Mouse (Mus musculus) limb, embryonic 12.5 days (tissue): Measurements from ENCODE around the gene Tnnt3. TPM values are rescaled to one million over a fixed set of nuclear protein-coding genes. Genes with fewer than 3 reads are reported as not detected.

Experiments
- ATAC-seq: fragments of 200-750 bp; cut with Nextera tagmentation; 2 replicates; pipeline ENCODE4 v1.8.0; 2017; ENCODE audit warnings: low read depth, moderate TSS enrichment; ENCODE audit not compliant: insufficient number of reproducible peaks, insufficient read depth, low FRiP score, low TSS enrichment
- H3K27ac ChIP-seq: fragments of 300-500 bp; sonication (generic); 2 replicates; pipeline ENCODE4 v1.5.1; 2016; ENCODE audit warnings: mild to moderate bottlenecking, moderate library complexity
- H3K27me3 ChIP-seq: fragments of 300-500 bp; sonication (generic); 2 replicates; pipeline ENCODE4 v1.6.1; 2016; ENCODE audit warnings: mild to moderate bottlenecking, moderate library complexity
- H3K36me3 ChIP-seq: fragments of 300-500 bp; sonication (generic); 2 replicates; pipeline ENCODE4 v1.6.1; 2016; ENCODE audit warnings: mild to moderate bottlenecking, moderate library complexity
- H3K4me1 ChIP-seq: fragments of 300-500 bp; sonication (generic); replicated peaks from 2 replicates; pipeline ENCODE4 v1.6.1; 2016
- H3K4me2 ChIP-seq: fragments of 300-500 bp; sonication (generic); 2 replicates; pipeline ENCODE4 v1.6.1; 2016; ENCODE audit warnings: mild to moderate bottlenecking, moderate library complexity
- H3K4me3 ChIP-seq: fragments of 300-500 bp; sonication (generic); replicated peaks from 2 replicates; pipeline ENCODE4 v1.5.1; 2016; ENCODE audit warnings: mild to moderate bottlenecking
- H3K9ac ChIP-seq: fragments of 300-500 bp; sonication (generic); replicated peaks from 2 replicates; pipeline ENCODE4 v1.6.1; 2016; ENCODE audit warnings: mild to moderate bottlenecking, moderate library complexity
- H3K9me3 ChIP-seq: fragments of 300-500 bp; sonication (generic); 2 replicates; pipeline ENCODE4 v1.6.1; 2016; ENCODE audit warnings: mild to moderate bottlenecking, moderate library complexity
- WGBS: fragments of 180-500 bp; shearing (Covaris S2); methylation state at CpG from one replicate; pipeline ENCODE4 v1.1.7; 2016; 5-methylcytosine and 5-hydroxymethylcytosine counted together
- polyA plus RNA-seq: library from polyadenylated mRNA; unstranded; fragments of >200 nt; fragmentation: Nextera tagmentation; extraction: Ambion mirVana; gene quantifications from 2 replicates; pipeline ENCODE4 v1.2.1, GENCODE M21; 2016

Gene Tnnt3
- polyA plus RNA-seq, 1 experiment from 2014 or later = 14.3 TPM

DNA sequence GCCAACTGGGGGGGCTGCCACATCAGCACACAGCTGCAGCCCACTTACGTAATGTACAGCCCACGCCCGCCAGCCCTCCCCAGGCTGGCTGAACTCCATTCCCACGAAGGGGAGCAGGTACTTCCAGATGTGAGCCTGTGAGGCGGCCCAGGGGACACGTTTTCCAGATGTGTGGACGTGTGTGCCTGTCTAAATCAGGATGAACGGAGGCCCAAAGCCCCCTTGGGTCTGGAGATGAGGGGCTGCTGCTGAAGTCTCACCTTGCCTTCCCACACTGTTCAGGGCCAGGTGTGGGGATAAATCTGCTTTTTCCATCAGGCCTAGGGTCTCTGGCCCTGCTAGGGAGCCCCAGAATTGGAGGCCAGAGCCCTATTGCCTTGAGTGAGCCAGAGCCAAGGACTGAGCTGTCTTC, 11.9 kb upstream of the Tnnt3 start:
- Histone ChIP-seq H3K27me3 (no peaks in the 10 kb centered on the region), H3K9me3 (no peaks in the 10 kb centered on the region), H3K9ac (no peak overlapping the region), H3K36me3 (peaks cover 33% of the 10 kb centered on the region), H3K4me2 (peak overlapping the region; percentile 2; the same call in 1 of the 2 replicates), H3K4me3 (no peak overlapping the region), H3K4me1 (peaks cover 73% of the 10 kb centered on the region), H3K27ac (peak overlapping the region; percentile 93)
- WGBS = 28% methylated on average over 8 of the region's 8 CpGs
- ATAC-seq = peak; percentile 51

DNA sequence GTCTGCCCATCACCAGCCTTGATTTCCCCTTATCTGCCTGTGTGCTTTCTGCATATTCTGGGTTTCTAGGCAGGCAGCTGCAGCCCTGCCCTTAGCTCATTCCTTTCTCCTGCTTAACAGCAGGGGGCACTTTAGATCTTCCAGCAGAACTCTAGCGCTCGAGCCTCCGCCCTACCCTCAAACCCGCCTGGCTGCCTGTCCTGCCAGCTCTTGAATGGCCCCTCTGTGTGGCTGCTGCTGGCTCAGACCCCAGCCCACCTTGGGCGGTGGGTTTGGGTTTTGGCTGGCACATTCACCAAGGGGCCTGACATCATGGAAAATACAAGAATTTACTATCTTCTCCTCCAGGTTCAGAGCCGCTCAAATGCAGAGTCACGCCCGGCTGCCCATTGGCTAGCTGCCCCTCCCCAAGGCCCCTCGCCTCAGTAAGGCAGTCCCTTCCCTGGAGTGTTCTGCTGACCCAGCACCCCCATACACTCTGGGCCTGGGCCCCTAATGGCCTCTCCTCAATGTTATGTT, 11.2 kb upstream of the Tnnt3 start:
- Histone ChIP-seq H3K9me3 (no peaks in the 10 kb centered on the region), H3K36me3 (peaks cover 39% of the 10 kb centered on the region), H3K9ac (no peak overlapping the region), H3K4me3 (no peak overlapping the region), H3K4me2 (0 out of 2 replicates have a peak overlapping the region, but pooled peaks have one; percentile 0), H3K27ac (peak overlapping the region; percentile 93), H3K27me3 (no peaks in the 10 kb centered on the region), H3K4me1 (peaks cover 66% of the 10 kb centered on the region)
- WGBS = 23% methylated on average over 9 of the region's 9 CpGs
- peak; percentile 57 for ATAC-seq

DNA sequence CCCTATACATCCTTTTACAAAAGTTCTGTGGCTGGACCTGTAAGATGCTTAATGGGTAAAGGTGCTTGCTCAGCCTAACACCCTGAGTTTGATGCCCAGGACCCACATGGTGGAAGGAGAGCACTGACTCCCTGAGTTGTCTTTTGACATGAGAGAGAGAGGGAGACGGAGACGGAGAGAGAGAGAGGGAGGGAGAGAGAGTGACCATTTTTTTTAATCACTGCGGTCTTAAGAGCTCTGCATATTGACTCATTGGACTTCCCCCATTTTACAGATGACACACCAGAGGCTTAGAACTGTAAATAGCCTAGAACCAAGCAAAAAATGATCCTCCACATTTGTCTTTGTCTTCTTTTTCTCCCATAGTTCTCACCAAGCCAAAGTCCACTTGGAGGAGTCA, 10.6 kb upstream of the Tnnt3 start:
- H3K9me3 ChIP-seq = no peaks in the 10 kb centered on the region
- peaks cover 63% of the 10 kb centered on the region for H3K4me1 ChIP-seq
- peaks cover 39% of the 10 kb centered on the region for H3K36me3 ChIP-seq
- no peak for ATAC-seq
- WGBS = 76% methylated on average over 3 of the region's 3 CpGs
- H3K27ac ChIP-seq = peak overlapping the region; percentile 93
- no peak overlapping the region for H3K4me3 ChIP-seq
- H3K4me2 ChIP-seq = 0 out of 2 replicates have a peak overlapping the region, but pooled peaks have one; percentile 0
- H3K27me3 ChIP-seq = no peaks in the 10 kb centered on the region
- H3K9ac ChIP-seq = no peak overlapping the region

DNA sequence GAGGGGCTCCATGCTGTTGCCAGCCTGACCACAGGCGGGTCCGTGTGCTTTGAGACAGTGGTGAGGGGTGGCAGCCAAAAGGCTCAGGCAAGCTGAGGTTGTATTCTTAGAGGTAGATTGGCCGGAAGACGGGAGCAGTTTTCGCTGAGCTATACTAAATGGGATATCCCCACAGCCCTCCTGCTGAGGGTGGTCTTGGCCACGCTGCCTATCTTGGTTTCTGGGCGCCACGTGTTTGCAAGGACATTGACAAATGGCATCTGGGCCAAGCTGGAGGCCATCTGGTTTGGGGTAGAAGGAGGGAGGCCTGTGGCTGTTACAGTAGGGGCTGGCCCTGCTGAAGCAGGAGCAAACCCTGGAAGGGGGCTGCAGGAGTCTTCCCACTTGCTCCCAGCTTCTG, 5.1 kb upstream of the Tnnt3 start:
- H3K27me3 ChIP-seq = no peaks in the 10 kb centered on the region
- no peak overlapping the region for H3K4me2 ChIP-seq
- peaks cover 37% of the 10 kb centered on the region for H3K36me3 ChIP-seq
- peaks cover 19% of the 10 kb centered on the region for H3K4me1 ChIP-seq
- H3K27ac ChIP-seq = peak overlapping the region; percentile 77
- no peak overlapping the region for H3K9ac ChIP-seq
- H3K4me3 ChIP-seq = no peak overlapping the region
- no peaks in the 10 kb centered on the region for H3K9me3 ChIP-seq
- 41% methylated on average over 8 of the region's 8 CpGs for WGBS
- ATAC-seq = no peak

DNA sequence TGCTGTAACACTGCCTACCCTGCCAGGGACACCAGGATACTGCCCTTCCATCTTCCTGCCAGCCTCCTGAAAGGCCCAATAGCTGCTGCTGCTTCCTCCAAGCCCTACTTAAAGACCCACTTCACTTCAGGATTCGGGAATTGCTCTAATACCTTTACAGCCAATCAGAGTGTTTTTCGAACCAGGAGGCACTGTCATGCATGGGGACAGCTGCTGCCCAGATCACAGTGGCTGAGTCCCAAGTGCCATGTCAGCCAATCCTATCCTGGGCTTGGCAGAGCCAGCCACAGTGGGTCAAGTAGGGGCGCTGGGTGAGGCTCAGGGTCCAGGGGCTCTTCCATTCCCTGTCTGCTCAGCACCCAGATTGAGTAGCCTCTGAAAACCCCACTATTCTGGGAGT, 2.5 kb upstream of the Tnnt3 start:
- no peak for ATAC-seq
- peaks cover 14% of the 10 kb centered on the region for H3K4me1 ChIP-seq
- WGBS = 77% methylated on average over 3 of the region's 3 CpGs
- H3K4me2 ChIP-seq = no peak overlapping the region
- H3K9ac ChIP-seq = no peak overlapping the region
- no peaks in the 10 kb centered on the region for H3K27me3 ChIP-seq
- H3K9me3 ChIP-seq = no peaks in the 10 kb centered on the region
- peaks cover 12% of the 10 kb centered on the region for H3K36me3 ChIP-seq
- H3K4me3 ChIP-seq = no peak overlapping the region
- no peak overlapping the region for H3K27ac ChIP-seq

DNA sequence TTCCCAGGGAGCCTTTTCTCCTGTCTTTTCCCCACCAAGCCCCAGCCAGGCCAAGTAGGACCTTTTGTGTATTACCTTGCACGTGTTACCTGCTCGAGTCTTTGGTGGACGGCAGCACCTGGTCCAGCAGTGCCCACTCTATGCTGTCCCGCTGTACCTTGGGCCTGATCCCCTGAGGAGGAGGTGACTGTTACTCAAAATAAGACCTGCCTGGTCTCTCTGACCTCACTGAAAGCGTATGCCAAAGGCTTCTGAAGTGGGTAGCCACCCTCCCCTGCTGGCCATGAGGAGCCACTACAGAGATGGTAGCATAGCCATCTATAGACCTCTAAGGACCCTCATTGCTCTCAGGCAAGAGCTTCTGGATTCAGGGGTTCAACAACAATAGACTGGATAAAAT, 1.8 kb upstream of the Tnnt3 start:
- H3K27me3 ChIP-seq = no peaks in the 10 kb centered on the region
- no peak for ATAC-seq
- H3K27ac ChIP-seq = no peak overlapping the region
- no peak overlapping the region for H3K9ac ChIP-seq
- no peak overlapping the region for H3K4me3 ChIP-seq
- H3K36me3 ChIP-seq = peaks cover 5% of the 10 kb centered on the region
- no peaks in the 10 kb centered on the region for H3K9me3 ChIP-seq
- WGBS = 82% methylated on average over 5 of the region's 5 CpGs
- peaks cover 14% of the 10 kb centered on the region for H3K4me1 ChIP-seq
- no peak overlapping the region for H3K4me2 ChIP-seq

DNA sequence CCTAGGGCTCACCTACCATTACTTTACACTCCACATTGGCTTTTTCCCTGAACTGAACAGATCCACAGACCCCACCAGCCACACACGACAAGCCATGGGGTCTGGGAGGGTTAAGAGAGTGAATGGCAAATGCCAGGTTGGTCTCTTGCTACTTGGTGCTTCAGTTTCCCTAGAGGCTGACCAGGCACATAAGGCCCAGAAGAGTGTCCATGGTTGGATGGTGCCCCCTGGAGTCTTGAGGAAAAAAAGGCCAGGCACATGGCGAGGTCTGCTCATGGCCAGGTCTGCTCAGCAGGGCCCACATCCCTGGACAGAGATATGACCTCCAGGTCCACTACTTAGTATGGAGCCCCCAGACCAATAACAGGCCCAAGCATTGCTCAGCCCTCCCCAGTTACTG, 861 bp upstream of the Tnnt3 start:
- Histone ChIP-seq H3K27ac (no peak overlapping the region), H3K27me3 (no peaks in the 10 kb centered on the region), H3K4me3 (no peak overlapping the region), H3K4me1 (peaks cover 13% of the 10 kb centered on the region), H3K9ac (no peak overlapping the region), H3K36me3 (no peaks in the 10 kb centered on the region), H3K4me2 (no peak overlapping the region), H3K9me3 (no peaks in the 10 kb centered on the region)
- no peak for ATAC-seq
- WGBS = 90% methylated on average over 2 of the region's 2 CpGs

DNA sequence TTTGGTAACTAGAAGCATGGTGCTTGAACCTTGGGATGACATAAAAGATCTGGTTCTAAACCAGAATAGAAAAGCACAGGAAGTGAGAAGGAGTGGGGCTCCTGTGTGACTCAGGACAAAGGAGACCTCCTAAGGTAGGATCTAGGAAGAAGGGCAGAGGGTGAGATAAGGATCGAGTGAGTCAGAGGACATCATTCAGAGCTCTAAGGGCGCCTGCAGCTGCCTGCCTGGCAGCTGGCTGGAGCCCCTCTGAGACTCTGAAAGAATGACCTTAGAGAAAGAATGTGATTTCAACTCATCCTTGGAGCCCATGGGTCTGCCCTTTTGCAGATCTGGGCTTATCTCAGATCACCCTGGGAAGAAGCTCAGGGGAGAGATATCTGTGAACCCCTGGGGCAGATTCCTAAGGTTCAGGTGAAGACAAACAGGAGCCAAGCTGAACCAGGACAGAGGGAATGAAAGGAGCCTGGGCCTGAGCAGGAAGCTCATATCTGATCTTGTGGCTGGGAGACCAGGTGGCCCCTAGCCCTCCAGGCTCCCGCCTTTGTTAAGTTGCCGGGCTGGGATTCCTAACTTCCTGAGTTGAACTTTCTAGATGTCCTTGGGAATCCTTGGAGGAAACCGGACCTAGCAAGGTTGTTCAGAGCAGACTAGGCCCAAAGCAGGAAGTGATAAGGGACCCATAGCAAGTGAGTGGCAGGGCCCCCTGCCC, 530 bp downstream of the Tnnt3 start:
- peak overlapping the region; percentile 24; the same call in 1 of the 2 replicates for H3K27ac ChIP-seq
- H3K9ac ChIP-seq = no peak overlapping the region
- no peaks in the 10 kb centered on the region for H3K27me3 ChIP-seq
- H3K36me3 ChIP-seq = no peaks in the 10 kb centered on the region
- H3K9me3 ChIP-seq = no peaks in the 10 kb centered on the region
- no peak overlapping the region for H3K4me3 ChIP-seq
- H3K4me1 ChIP-seq = no peaks in the 10 kb centered on the region
- no peak overlapping the region for H3K4me2 ChIP-seq
- WGBS = 62% methylated on average over 5 of the region's 5 CpGs
- ATAC-seq = no peak

DNA sequence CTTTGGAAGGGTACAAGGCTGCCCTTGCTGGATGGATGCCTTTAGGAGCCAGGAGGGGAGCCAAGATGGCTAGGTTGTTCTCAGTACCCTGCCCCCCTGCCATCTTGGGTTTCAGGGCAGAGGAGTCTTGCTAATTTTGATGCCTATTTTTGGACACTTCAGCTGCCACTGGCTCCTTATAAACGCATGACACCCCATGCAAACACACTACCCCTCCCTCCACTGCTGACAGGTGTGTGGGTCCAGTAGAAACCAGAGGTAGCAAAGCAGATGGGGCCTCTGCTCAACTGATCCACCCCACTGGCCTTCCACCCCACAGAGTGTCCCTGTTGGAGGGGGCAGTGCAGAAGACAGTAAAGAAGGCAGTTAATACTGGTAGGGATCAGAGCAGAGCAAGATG, 1.4 kb downstream of the Tnnt3 start:
- peak overlapping the region; percentile 24; the same call in 1 of the 2 replicates for H3K27ac ChIP-seq
- 84% methylated on average over 1 of the region's 1 CpGs for WGBS
- H3K4me1 ChIP-seq = peaks cover 2% of the 10 kb centered on the region; the same call in 1 of the 2 replicates
- no peak for ATAC-seq
- H3K36me3 ChIP-seq = no peaks in the 10 kb centered on the region
- H3K4me2 ChIP-seq = no peak overlapping the region
- H3K9ac ChIP-seq = no peak overlapping the region
- no peaks in the 10 kb centered on the region for H3K27me3 ChIP-seq
- H3K9me3 ChIP-seq = no peaks in the 10 kb centered on the region
- H3K4me3 ChIP-seq = no peak overlapping the region

DNA sequence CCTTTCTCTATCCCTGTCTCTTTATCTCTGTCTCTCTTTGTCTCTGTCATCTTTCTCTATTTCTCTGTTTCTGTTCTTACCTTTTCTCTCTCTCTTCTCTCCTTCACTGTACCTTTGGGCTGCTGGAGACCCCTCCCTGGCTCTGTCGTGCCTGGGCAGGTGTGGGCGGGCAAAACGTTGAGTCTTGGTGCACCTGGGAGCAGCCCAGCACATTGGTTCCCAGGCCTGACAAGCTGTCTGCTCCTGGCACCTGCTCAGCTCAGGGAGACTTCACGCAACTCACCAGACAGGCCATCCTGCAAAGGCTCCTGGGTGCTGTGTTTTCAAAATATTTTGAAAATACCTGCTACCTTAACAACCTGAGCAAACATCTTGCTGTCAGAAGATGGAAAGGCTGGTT, 4.6 kb downstream of the Tnnt3 start:
- Histone ChIP-seq H3K4me2 (no peak overlapping the region), H3K9ac (no peak overlapping the region), H3K36me3 (no peaks in the 10 kb centered on the region), H3K27ac (no peak overlapping the region), H3K4me1 (peaks cover 29% of the 10 kb centered on the region), H3K27me3 (no peaks in the 10 kb centered on the region), H3K9me3 (no peaks in the 10 kb centered on the region), H3K4me3 (no peak overlapping the region)
- WGBS = 84% methylated on average over 4 of the region's 4 CpGs
- no peak for ATAC-seq

DNA sequence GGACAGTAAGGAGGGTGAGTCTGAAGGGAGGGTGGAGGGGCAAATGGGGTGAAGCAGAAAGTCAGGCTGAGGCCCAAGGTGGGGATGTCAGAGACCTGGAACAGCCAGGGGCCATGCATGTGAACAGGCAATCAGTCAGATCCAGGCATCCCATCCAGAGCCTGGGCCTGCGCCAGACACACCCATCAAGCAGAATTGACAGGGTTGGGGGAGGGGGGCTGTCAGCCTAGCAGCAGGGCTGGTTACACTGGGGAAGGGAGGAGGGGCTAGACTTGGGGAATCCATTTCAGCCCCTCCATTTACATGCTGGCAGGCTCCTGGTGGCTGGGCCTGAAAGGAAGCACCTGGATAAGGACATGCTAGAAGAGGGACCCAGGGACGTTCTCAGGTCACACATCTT, 7.3 kb downstream of the Tnnt3 start:
- no peaks in the 10 kb centered on the region for H3K9me3 ChIP-seq
- no peaks in the 10 kb centered on the region for H3K36me3 ChIP-seq
- 17% methylated on average over 2 of the region's 2 CpGs for WGBS
- peak; percentile 28; the same call in 1 of the 2 replicates for ATAC-seq
- peaks cover 45% of the 10 kb centered on the region for H3K4me1 ChIP-seq
- H3K4me2 ChIP-seq = no peak overlapping the region; the same call in 1 of the 2 replicates
- no peaks in the 10 kb centered on the region for H3K27me3 ChIP-seq
- peak overlapping the region; percentile 62 for H3K27ac ChIP-seq
- H3K9ac ChIP-seq = no peak overlapping the region
- H3K4me3 ChIP-seq = no peak overlapping the region

DNA sequence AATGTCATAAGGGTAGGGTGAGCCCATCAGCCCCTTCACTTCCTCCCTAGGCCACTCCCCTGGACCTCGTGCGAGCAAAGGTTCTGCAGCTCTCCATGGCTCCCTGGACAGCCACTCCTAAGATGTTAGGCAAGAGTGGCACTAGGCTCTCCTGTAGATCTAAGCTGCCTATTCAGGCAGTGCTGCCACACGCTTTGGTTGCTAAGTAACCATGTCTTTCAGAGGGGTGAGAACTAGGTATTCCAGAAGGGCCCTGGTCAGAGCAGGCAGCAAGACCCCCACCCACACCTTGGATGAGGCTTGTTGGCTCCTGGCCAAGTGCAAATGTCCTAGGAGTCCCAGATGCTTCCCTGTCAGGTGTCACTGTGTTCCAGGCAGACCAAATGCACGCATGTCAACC, 7.9 kb downstream of the Tnnt3 start:
- Histone ChIP-seq H3K4me2 (no peak overlapping the region), H3K27ac (peak overlapping the region; percentile 62), H3K4me3 (no peak overlapping the region), H3K9ac (no peak overlapping the region), H3K36me3 (no peaks in the 10 kb centered on the region), H3K27me3 (no peaks in the 10 kb centered on the region), H3K9me3 (no peaks in the 10 kb centered on the region), H3K4me1 (peaks cover 49% of the 10 kb centered on the region)
- ATAC-seq = no peak
- WGBS = 51% methylated on average over 4 of the region's 4 CpGs
